Mouse (Mus musculus) 3T3-L1 (cell line): ENCODE results near the gene Gm17571.
A peak's percentile ranks its signal among the peaks of the same experiment; 100 is the strongest.

ENCODE experiments used
- DNase-seq: peaks from one replicate; pipeline ENCODE4 v3.0.0-alpha.2; 2015; ENCODE audit warnings: low read depth, low spot score

Gene Gm17571

DNA sequence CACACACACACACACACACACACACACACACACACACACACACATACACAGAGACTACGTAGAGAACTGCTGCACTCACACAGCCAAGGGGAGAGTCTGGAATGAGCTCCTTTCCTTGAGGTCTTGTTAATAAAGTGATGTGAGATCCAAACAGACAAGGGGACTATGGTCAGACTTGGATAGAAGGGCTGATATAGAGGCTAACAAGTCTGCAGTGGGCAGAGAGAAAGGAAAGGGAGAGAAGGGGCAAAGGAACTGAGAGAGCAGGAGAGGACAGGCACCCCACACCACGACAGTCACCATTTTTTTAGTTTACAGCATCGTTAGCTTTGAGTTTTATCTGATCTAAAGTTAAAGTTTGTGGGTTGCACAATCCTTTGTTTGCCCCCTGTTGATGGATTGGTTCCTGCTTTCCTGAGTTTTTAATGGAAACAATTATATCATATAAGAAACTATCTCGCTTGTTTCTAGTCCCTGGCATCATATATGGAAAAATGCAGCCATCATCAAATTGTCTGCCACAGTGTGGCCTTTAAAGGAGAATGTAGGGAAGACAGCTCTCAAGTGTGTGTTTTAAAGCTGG lies at the start of gene Gm17571:
Gm17571 (minus strand) TSS at position 51 of the 583 bp plus-strand sequence.
- DNase-seq, result no peak

DNA sequence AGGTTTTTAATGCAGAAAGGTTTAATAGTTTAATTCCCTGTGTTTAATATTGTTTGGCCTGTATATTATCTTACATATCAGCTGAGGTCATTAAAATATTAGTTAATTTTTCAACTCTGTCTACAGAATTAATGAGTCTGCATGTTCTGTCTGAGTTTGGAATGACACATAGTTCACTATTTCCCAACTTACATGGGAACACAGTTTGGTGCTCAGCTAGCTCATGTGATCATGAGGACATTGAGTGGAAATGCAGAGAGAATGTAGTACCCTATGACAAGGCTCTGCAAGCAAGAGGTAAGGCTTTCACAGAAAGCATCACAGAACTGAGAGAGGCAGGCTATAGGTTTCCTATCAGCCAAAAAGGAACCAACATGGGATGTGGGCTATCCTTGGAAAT lies 49.0 kb upstream of the Gm17571 start:
- peak; percentile 36 for DNase-seq

DNA sequence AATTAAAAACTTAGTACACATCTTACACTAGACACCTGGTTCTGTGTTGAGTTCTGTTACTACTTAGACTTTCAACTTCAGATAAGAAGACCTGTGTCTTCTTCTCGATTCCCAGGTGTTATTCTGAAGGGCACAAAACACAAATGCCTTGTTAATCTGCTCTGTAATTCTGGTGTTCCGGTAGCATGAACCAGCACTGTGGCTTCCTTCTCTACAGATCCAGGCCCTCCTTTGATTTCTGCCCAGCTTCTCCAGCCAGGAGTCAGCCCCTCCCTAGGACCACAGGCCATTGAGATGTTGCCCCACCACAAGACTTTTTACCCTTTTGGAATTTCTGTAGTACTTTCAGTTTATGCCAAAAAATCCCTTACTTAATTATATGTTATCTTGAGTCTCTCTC lies 47.2 kb upstream of the Gm17571 start:
- DNase-seq, result no peak

DNA sequence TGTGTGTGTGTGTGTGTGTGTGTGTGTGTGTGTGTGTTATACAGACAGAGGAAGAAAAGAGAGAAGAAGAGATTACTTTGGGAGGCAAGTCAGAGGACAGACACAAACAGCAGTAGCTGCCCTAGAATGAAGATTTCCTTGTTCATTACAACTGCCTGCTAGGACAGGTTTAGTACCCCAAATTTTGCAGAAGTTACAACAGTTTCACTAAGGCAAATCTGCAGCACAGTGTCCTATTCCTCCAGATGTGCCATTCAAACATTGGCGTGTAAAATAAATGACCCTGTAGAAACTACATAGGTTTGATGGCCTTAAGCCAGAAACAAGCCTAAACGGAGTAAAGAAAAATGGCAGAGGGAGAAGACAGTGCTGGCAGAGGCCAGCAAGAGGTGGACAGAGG lies 46.3 kb upstream of the Gm17571 start:
- peak; percentile 22 for DNase-seq

DNA sequence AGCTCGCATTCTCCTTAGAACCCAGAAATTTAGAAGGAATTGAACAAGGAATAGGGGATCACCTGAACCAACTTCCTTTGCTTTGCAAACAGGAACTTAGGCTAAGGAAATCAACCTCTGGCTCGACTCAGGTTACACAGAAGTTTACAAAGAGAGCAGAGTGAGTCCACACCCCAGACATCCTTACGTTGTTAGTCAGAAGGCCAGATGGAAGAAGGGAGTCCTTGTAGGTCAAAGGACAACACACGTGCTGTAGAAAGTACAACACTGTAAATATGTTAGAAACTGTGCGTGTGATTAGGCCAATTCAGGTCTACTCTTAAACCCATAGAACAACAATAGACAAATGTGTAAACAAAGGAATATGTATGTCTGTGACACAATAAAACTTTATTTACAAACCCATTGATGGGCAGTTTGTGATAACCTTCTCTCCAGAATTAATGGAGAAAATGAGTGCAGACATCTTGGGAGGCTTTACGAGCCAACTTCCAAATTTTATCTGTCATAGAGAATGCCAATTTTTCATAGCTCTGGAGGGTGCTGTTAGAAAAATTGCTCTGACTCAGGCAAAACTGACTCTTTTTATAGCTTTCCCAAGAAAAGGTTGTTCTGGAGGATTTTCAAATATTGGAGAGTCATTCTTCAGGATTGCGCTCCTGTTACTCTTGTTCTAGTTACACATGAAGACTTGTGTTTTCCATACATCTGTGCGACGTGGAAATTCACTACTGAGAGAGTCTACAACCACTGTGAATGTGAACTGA lies 45.5 kb upstream of the Gm17571 start:
- peak; percentile 80 for DNase-seq

DNA sequence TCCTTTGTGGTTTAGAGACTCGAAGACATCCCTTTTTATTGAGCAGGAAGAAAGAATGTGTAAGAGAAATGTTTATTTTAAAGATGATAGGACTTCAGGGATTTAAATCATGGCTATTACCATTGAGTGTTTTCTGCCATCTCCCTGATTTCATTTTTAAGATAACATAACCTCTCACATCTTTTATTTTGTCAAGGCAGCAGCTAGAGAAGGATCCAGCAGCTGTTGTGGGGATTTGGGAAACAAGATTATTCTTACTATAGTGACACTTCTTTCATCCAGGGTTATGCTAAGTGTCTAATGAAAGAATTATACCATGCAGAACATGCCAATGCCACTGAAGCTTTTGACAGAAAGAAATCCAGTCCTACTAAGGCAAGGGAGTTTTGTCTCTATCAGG lies 44.6 kb upstream of the Gm17571 start:
- DNase-seq, result no peak

DNA sequence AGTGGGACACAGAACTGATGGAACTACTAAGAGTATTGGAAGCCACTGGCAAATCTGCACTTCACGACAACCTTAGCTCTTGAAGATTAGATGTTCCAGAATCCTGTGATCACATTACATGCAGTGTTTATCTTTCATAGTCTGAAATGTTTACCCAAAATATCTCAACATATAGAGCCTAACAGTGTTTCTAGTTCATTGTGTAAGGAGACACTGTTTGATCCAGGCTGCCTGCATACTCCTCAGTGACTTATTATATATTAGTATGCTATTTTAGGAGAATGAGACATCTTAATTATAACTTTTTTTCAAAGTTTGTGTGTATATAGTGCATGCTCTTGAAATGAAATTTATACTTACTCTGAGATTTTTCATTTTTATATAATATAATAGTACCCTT lies 39.4 kb upstream of the Gm17571 start:
- DNase-seq, result no peak

DNA sequence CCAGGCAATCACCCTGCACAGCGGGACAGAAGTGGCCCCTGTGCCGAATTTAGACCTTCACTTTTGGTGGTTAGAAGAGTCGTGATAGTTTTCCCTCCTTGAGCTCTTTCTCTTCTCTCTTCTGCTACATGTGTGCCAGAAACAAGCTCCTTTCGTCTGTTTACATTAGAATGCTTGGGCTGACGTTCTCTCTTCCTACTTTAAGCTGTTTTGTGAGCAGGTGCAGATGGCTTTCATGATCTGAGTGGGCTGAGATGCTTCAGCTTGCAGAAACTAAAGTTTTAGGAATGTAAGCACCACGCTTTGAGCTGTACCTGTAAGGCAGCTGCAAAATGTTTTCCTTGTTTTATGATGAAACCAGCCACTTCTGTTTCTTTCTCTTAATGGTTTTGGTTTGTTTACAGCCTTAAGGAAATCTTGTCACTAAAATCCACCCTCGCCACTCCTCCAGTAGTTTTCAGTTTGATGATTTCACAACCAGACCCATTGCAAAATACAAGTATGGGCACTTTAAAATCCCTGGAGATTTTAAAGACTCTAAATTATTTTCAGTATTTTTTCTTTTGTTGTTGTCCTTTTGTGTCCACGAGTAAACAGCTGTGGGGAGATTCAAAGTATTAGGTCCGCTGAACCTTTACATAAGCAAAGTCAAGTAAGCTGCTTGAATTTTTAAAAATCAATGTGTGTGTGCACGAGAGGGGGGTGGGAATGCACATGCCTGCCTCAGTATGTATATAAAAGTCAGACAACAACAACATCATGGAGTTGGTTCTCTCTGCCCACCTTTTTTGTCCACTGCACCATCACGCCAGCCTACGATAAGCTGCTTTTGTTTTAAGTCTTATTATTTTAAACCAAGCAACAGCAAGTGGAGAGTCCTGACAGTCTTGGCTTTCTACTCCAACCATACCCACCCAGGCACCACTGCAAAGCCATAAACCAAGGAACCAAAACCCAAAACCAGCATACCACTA lies 38.0 kb upstream of the Gm17571 start:
- no peak for DNase-seq

DNA sequence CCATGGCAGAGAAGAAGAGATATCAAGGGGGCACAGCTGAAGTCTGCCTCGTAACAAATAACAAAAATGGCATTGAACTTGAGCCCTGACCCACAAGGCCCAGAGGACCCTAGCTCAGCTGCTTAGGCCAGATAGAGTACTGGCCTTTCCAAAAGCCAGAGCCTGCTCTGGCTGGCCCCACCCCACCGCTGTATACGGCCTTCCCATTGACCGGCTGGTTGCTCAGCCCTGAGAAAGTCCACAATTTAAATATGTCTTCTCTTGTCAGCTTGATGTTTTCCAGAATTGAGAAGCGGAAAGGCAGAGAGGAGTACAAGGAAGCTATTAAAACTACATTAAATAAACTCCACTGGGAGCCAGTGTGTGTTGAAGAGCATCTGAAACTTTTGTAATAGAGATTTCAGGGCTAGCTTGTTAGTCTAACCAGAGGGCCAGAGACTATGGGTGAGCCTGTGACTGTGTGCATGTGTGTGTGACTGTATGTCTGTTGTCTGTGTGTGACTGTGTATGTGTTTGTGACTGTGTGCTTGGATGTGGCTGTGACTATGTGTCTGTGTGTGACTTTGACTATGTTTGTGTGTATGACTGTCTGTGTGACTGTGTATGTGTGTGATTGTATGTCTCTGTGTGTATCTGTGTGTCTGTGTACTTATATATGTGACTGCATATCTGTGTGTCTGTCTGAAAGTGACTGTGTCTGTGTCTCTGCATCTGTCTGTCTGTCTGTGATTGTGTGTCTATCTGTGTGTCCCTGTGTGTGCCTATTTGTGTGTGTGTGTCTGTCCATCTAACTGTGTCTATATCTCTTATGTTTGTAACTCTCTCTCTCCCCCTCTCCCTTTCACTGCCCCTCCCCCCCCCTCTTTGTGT lies 36.9 kb upstream of the Gm17571 start:
- no peak for DNase-seq

DNA sequence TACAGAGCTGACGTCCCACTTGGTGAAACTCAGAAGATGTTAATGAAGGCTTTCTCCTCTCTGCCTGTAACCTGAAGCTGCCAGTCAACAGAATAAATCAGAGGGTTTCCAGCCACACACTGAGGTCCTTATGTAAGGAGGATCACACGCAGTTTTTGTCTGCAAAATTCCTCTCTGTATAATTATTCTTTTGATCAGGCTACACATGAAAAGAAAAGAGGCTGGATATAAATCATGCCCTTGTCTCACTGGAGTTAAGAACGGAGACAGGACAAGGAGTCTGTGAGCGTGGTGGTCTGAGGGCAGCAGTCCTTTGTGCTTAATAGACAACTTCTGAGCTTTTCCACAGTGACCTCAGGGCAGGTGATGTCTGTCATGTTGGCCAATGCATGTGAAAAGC lies 32.7 kb upstream of the Gm17571 start:
- DNase-seq, result no peak

DNA sequence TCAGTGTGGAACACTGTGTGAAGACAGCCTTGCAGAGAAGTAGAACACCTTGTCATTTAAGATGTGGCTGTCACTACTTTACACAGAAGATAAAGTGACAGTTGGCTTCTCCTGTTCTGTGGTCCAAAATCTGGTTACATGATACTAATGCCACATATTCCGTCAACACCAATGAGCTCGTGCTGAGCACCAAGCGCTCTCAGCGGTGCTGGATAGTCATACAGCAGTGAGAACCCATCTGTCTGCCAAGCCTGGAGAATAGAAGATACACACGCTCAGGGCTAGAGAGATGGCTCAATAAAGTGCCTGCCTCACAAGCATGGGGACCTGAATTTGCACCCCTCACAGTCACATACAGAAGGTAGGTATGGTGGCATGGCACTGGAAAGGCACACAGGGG lies 28.4 kb upstream of the Gm17571 start:
- DNase-seq, result no peak

DNA sequence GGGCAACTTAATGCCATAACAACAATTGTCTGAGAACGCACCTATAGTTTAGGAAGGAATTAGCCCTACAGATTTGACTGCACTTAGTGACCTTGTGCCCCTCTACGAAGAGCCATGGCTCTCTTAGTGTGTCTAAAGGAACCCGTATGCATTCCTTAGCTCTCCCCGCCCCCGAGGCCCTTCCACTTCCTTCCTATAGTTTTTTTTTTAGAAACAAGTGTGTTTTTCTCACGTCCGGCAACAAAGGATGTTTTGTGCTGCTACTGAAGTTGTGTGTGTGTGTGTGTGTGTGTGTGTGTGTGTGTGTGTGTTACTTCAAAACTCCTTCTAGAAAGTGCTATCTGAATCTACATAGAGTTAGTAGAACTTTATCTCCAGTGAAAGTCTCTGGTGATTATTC lies 23.5 kb upstream of the Gm17571 start:
- no peak for DNase-seq

DNA sequence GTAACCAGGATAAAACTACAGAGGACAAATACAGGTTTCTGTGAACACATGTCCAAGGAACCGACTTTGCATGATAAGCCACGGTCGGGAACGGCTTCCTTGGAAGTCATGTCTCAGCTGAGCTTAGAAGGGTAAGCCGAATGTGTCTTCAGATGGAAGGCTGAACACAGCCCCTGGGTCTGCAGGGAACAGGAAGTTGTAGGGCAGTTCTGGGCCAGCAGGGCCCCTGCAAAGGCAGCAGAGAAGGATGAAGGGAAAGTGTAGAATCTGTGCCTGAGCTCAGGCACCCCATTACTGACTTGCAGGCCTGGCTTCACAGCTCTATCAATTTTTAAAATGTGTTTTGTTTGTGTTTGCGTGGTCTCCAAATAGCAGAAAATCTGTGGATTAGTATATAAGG lies 22.2 kb upstream of the Gm17571 start:
- DNase-seq, result no peak

DNA sequence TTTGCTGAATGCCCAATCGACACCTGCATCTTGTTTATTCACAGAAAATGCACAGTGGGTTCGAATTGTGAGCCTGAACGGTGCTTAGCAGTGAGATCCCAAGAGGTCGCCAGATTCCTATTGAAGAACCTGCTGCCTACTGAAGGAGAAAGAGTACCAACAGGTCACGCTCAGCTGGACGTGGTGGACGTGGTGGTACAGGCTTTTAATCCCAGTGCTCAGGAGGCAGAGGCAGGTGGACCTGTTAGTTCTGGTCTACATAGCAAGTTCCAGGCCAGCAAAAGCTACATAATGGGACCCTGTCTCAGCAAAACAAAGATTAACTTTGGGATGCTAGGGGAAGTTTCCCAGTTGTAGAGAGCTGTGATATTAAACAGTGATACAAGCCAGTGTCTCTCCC lies 21.2 kb upstream of the Gm17571 start:
- DNase-seq, result no peak

DNA sequence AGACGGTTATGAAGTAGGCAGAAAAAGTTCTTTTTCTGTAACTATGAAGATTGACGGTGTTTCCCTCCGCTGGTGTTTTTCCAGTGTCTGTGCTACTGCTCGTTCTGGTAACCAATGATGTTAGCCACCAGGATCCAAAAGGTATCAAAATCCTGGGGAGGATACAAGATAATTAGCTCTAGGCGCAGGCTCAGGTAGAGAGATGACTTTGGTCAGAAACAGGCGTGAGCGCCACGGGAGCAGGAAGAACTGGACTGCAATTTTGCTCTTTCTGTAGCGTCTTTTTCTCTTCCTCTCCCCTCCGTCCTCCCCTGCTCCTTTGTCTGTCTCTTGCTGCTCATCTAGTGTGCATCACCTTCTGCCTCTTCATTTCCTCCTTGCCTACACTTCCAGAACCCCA lies 20.3 kb upstream of the Gm17571 start:
- no peak for DNase-seq

DNA sequence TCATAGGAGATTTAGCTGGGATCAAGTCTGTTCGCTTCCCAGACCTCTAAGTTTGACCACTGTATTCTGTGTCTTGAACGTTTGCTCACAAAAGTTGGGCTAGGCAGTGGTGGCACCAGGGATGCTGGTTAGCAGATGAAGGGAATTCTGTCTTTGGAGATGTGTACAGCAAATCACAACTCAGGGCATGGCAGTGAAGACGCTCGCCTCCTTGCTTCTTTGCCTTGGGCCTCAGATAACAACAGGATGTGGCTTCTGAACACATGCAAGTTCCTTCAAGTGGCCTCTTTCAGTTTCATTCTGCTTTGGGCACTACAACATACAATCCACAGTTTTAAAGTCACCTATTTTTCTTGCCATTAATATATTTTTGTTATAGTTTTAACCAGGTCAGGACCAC lies 19.8 kb upstream of the Gm17571 start:
- peak; percentile 38 for DNase-seq

DNA sequence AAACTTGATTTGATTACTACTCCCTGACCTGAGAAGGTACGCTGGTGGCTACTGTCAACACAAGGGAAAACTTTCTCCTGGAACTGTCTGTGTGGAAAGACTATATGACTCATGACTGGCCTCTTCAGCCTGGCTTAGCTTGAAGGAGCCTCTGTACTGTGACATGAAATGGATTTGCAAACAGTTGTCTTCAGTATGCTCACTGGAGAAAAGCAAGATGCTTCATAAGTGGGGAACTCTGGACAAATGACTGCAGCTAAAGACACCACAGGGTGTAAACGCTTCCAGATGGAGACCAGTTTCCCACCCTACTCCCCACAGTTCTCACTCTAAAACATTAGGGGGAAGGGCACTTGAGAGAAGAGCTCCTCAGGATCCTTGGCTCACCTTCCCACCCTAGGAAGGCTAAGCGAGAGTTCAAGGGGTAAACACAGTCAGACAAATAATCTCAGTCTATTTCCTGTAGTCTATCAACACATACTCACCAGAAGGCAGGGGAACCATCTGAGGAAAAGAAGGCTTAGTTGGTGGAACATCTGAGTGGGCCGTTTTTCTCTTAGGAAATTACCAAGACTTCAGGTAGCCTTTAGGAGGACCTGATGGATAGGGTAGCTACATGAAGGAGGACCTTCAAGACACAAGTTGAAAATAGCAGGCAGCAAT lies 18.9 kb upstream of the Gm17571 start:
- DNase-seq, result peak; percentile 29

DNA sequence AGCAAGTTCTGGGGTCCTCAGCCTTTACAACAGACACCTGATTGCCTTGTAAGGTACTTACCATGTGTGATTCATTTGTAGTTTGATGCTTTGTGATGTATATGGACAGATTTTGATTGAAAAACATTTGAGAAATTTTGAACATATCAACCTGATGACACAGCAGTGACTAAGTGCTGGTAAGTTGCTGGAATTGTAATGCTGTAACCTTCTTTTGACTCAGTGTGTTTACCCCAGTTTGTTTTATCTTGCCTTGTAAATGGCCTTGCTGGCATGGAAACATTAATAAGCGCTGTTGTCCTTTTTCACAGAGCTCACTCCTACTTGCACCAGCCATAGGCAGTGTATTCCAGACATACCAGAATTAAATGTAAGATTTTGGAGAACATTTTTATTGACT lies 14.4 kb upstream of the Gm17571 start:
- peak; percentile 62 for DNase-seq

DNA sequence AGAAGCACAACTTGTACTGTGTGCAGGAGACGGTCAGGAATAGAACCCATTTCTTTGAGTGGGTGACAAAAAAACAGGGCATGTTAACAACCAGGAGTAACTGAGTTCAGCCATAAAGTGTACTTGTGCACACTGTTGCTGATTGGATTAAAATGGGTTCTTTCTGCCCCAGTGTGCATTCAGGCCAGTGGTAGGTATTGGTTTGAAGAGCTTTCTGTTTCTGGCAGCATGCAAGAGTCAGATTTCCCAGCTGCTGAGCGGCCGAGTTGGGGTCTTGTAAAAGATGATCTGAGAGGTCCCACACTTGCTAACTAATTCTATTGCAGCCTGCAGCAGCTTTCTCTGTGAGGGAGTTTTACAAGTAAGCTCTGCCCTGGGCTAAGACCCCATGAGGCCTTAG lies 13.5 kb upstream of the Gm17571 start:
- no peak for DNase-seq

DNA sequence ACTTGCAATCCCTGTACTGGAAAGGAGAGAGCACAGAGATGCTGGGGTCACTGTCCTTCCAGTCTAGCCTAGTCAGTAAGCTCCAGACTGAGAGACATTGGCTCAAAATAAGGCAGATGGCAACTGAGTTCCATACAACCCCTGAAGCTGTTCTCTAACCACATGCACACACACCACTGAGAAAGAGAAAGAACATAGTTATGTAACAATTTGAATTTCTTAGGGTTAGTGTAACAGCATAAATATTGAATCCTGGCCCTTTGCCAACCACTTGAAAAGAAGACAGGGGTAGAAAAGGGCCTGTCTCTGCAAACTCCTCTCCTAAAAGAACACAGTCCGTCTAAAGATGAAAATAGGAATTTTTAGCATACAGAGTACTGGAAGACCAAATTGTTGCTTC lies 12.8 kb upstream of the Gm17571 start:
- no peak for DNase-seq

DNA sequence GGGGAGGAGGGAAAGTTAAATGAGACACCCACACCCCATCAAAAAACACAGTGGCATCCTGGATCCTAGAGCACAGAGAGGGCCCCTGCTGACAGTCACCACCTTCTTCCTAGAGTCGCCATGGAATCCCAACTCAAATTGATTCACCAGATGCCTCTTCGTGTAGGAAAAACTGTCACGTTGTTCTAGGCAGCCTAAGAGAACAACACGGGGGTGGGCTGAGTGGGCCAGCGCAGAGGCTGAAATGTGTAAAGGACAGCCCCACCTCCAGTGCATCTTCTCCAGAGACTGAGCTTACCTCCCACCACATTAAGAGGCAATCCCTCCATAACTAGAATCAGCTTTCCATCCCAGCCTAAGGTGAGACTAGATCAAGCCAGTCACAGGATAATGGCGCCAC lies 11.2 kb upstream of the Gm17571 start:
- DNase-seq, result no peak
